Mouse (Mus musculus): ENCODE measurements at regions not wholly inside any gene's neighbourhood (a gene's known extent, or its start where the extent isn't known, plus 50 kb on each side); places are given as distances from the start of the nearest gene placed in this dataset.

- no peak for TF ChIP-seq CTCF (IDR thresholded peaks at IDR 0.05; ENCODE audit: low read depth)
- TF ChIP-seq EP300 (IDR thresholded peaks at IDR 0.05; ENCODE audit: low read depth) = no peak
Measured at GRCm38 (mm10) chr2:79543948-79544792, 87.6 kb upstream of the Cerkl start.

Data from heart, postnatal 0 days (tissue).